Mouse (Mus musculus): ENCODE results near the gene Olfr263. TPM values are rescaled to one million over a fixed set of nuclear protein-coding genes. Genes with fewer than 3 reads are reported as not detected.
A peak's percentile ranks its signal among the peaks of the same experiment; 100 is the strongest.

Olfr263 gene
- polyA plus RNA-seq, 1 experiment from 2014 or later, result not detected

GRCm38 (mm10) chr13:21176733-21177132, 47.3 kb downstream of the Olfr263 start:
- H3K36me3 ChIP-seq (ENCODE audit: control insufficient read depth, insufficient read depth, low read length), result no peaks in the 10 kb centered on the region
- ATAC-seq, result no peak
- H3K4me3 ChIP-seq (ENCODE audit: low read length), result no peak overlapping the region
- 66% methylated on average over 11 of the region's 11 CpGs for WGBS
- H3K9me3 ChIP-seq (ENCODE audit: control insufficient read depth, low read length), result no peaks in the 10 kb centered on the region
- no peak overlapping the region for H3K27ac ChIP-seq (ENCODE audit: low read depth, low read length)
- peaks cover 18% of the 10 kb centered on the region for H3K4me1 ChIP-seq (ENCODE audit: control insufficient read depth, insufficient read depth, low read depth, low read length)
- H3K27me3 ChIP-seq (replicated peaks; ENCODE audit: control insufficient read depth, insufficient read depth, low read length), result no peaks in the 10 kb centered on the region
- H3K4me2 ChIP-seq (ENCODE audit: low read length), result no peak overlapping the region
- H3K9ac ChIP-seq (ENCODE audit: low read depth, low read length), result no peak overlapping the region

GRCm38 (mm10) chr13:21177657-21178056, 48.2 kb downstream of the Olfr263 start:
- H3K4me1 ChIP-seq (ENCODE audit: control insufficient read depth, insufficient read depth, low read depth, low read length), result peaks cover 21% of the 10 kb centered on the region
- ATAC-seq, result no peak
- no peak overlapping the region for H3K4me3 ChIP-seq (ENCODE audit: low read length)
- WGBS, result 76% methylated on average over 5 of the region's 5 CpGs
- no peaks in the 10 kb centered on the region for H3K9me3 ChIP-seq (ENCODE audit: control insufficient read depth, low read length)
- no peaks in the 10 kb centered on the region for H3K27me3 ChIP-seq (replicated peaks; ENCODE audit: control insufficient read depth, insufficient read depth, low read length)
- no peak overlapping the region for H3K27ac ChIP-seq (ENCODE audit: low read depth, low read length)
- no peak overlapping the region for H3K9ac ChIP-seq (ENCODE audit: low read depth, low read length)
- no peak overlapping the region for H3K4me2 ChIP-seq (ENCODE audit: low read length)
- H3K36me3 ChIP-seq (ENCODE audit: control insufficient read depth, insufficient read depth, low read length), result no peaks in the 10 kb centered on the region

- no peak for ATAC-seq
- no peak overlapping the region for H3K4me2 ChIP-seq (ENCODE audit: low read length)
- no peak overlapping the region for H3K27ac ChIP-seq (ENCODE audit: low read depth, low read length)
- 81% methylated on average over 5 of the region's 5 CpGs for WGBS
- H3K4me3 ChIP-seq (ENCODE audit: low read length), result no peak overlapping the region
- peaks cover 17% of the 10 kb centered on the region for H3K4me1 ChIP-seq (ENCODE audit: control insufficient read depth, insufficient read depth, low read depth, low read length)
- H3K9me3 ChIP-seq (ENCODE audit: control insufficient read depth, low read length), result no peaks in the 10 kb centered on the region
- H3K9ac ChIP-seq (ENCODE audit: low read depth, low read length), result no peak overlapping the region
- no peaks in the 10 kb centered on the region for H3K27me3 ChIP-seq (replicated peaks; ENCODE audit: control insufficient read depth, insufficient read depth, low read length)
- H3K36me3 ChIP-seq (ENCODE audit: control insufficient read depth, insufficient read depth, low read length), result no peaks in the 10 kb centered on the region
Observed at GRCm38 (mm10) chr13:21178364-21178763, 48.9 kb downstream of the Olfr263 start.

- Histone ChIP-seq H3K4me3 (ENCODE audit: low read length) (peak within 1 kb of the TSS; percentile 99), H3K27me3 (replicated peaks; ENCODE audit: control insufficient read depth, insufficient read depth, low read length) (no peaks in the 10 kb centered on the region), H3K36me3 (ENCODE audit: control insufficient read depth, insufficient read depth, low read length) (peaks cover 5% of the 10 kb centered on the region), H3K4me1 (ENCODE audit: control insufficient read depth, insufficient read depth, low read depth, low read length) (peaks cover 16% of the 10 kb centered on the region), H3K27ac (ENCODE audit: low read depth, low read length) (peak within 1 kb of the TSS; percentile 94), H3K9ac (ENCODE audit: low read depth, low read length) (peak within 1 kb of the TSS; percentile 87), H3K4me2 (ENCODE audit: low read length) (peak within 1 kb of the TSS; percentile 61), H3K9me3 (ENCODE audit: control insufficient read depth, low read length) (no peaks in the 10 kb centered on the region)
- ATAC-seq, result peak; percentile 53
- WGBS, result under 1% methylated on average over 15 of the region's 15 CpGs
Observed at GRCm38 (mm10) chr13:21179367-21179723, 49.9 kb downstream of the Olfr263 start, which contains the start of gene Trim27. Gene Trim27 (plus strand): TSS chr13:21179445.

- Histone ChIP-seq H3K27ac (ENCODE audit: low read depth, low read length) (peak overlapping the region; percentile 94), H3K4me2 (ENCODE audit: low read length) (peak overlapping the region; percentile 61), H3K4me1 (ENCODE audit: control insufficient read depth, insufficient read depth, low read depth, low read length) (peaks cover 16% of the 10 kb centered on the region), H3K27me3 (replicated peaks; ENCODE audit: control insufficient read depth, insufficient read depth, low read length) (no peaks in the 10 kb centered on the region), H3K9ac (ENCODE audit: low read depth, low read length) (peak overlapping the region; percentile 87), H3K4me3 (ENCODE audit: low read length) (peak overlapping the region; percentile 99), H3K36me3 (ENCODE audit: control insufficient read depth, insufficient read depth, low read length) (peaks cover 7% of the 10 kb centered on the region), H3K9me3 (ENCODE audit: control insufficient read depth, low read length) (no peaks in the 10 kb centered on the region)
- WGBS, result under 1% methylated on average over 63 of the region's 80 CpGs
- ATAC-seq, result peak; percentile 98
Observed at GRCm38 (mm10) chr13:21179724-21180550, 50.5 kb downstream of the Olfr263 start.

- WGBS, result under 1% methylated on average over 71 of the region's 71 CpGs
Observed at GRCm38 (mm10) chr13:21180551-21181530, 51.4 kb downstream of the Olfr263 start.

GRCm38 (mm10) chr13:21181996-21182395, 52.6 kb downstream of the Olfr263 start:
- no peak overlapping the region for H3K9ac ChIP-seq (ENCODE audit: low read depth, low read length)
- 64% methylated on average over 7 of the region's 7 CpGs for WGBS
- H3K4me2 ChIP-seq (ENCODE audit: low read length), result peak overlapping the region; percentile 61
- no peaks in the 10 kb centered on the region for H3K9me3 ChIP-seq (ENCODE audit: control insufficient read depth, low read length)
- no peak overlapping the region; the same call in 1 of the 2 replicates for H3K4me3 ChIP-seq (ENCODE audit: low read length)
- no peak overlapping the region for H3K27ac ChIP-seq (ENCODE audit: low read depth, low read length)
- ATAC-seq, result no peak
- H3K4me1 ChIP-seq (ENCODE audit: control insufficient read depth, insufficient read depth, low read depth, low read length), result peaks cover 16% of the 10 kb centered on the region
- peaks cover 11% of the 10 kb centered on the region for H3K36me3 ChIP-seq (ENCODE audit: control insufficient read depth, insufficient read depth, low read length)
- no peaks in the 10 kb centered on the region for H3K27me3 ChIP-seq (replicated peaks; ENCODE audit: control insufficient read depth, insufficient read depth, low read length)

More at GRCm38 (mm10) chr13:21180551-21181530, 51.4 kb downstream of the Olfr263 start:
- H3K9me3 ChIP-seq (ENCODE audit: control insufficient read depth, low read length), result no peaks in the 10 kb centered on the region
- H3K4me3 ChIP-seq (ENCODE audit: low read length), result peak overlapping the region; percentile 99
- peaks cover 11% of the 10 kb centered on the region for H3K36me3 ChIP-seq (ENCODE audit: control insufficient read depth, insufficient read depth, low read length)
- H3K4me1 ChIP-seq (ENCODE audit: control insufficient read depth, insufficient read depth, low read depth, low read length), result peaks cover 16% of the 10 kb centered on the region
- H3K4me2 ChIP-seq (ENCODE audit: low read length), result peak overlapping the region; percentile 61
- H3K27me3 ChIP-seq (replicated peaks; ENCODE audit: control insufficient read depth, insufficient read depth, low read length), result no peaks in the 10 kb centered on the region
- H3K9ac ChIP-seq (ENCODE audit: low read depth, low read length), result peak overlapping the region; percentile 87
- H3K27ac ChIP-seq (ENCODE audit: low read depth, low read length), result peak overlapping the region; percentile 94
- ATAC-seq, result peak; percentile 54

GRCm38 (mm10) chr13:21183066-21183465, 53.6 kb downstream of the Olfr263 start:
- no peaks in the 10 kb centered on the region for H3K27me3 ChIP-seq (replicated peaks; ENCODE audit: control insufficient read depth, insufficient read depth, low read length)
- WGBS, result 93% methylated on average over 6 of the region's 6 CpGs

GRCm38 (mm10) chr13:21183661-21184060, 54.2 kb downstream of the Olfr263 start:
- no peak overlapping the region for H3K4me2 ChIP-seq (ENCODE audit: low read length)
- no peak overlapping the region for H3K27ac ChIP-seq (ENCODE audit: low read depth, low read length)
- H3K36me3 ChIP-seq (ENCODE audit: control insufficient read depth, insufficient read depth, low read length), result peaks cover 22% of the 10 kb centered on the region
- no peaks in the 10 kb centered on the region for H3K27me3 ChIP-seq (replicated peaks; ENCODE audit: control insufficient read depth, insufficient read depth, low read length)
- H3K4me1 ChIP-seq (ENCODE audit: control insufficient read depth, insufficient read depth, low read depth, low read length), result peaks cover 16% of the 10 kb centered on the region
- no peak for ATAC-seq
- H3K9ac ChIP-seq (ENCODE audit: low read depth, low read length), result no peak overlapping the region
- WGBS, result 94% methylated on average over 7 of the region's 7 CpGs
- H3K9me3 ChIP-seq (ENCODE audit: control insufficient read depth, low read length), result no peaks in the 10 kb centered on the region
- H3K4me3 ChIP-seq (ENCODE audit: low read length), result no peak overlapping the region

More at GRCm38 (mm10) chr13:21183066-21183465, 53.6 kb downstream of the Olfr263 start:
- Histone ChIP-seq H3K4me1 (ENCODE audit: control insufficient read depth, insufficient read depth, low read depth, low read length) (peaks cover 16% of the 10 kb centered on the region), H3K27ac (ENCODE audit: low read depth, low read length) (no peak overlapping the region), H3K9ac (ENCODE audit: low read depth, low read length) (no peak overlapping the region), H3K9me3 (ENCODE audit: control insufficient read depth, low read length) (no peaks in the 10 kb centered on the region), H3K4me3 (ENCODE audit: low read length) (no peak overlapping the region), H3K4me2 (ENCODE audit: low read length) (no peak overlapping the region), H3K36me3 (ENCODE audit: control insufficient read depth, insufficient read depth, low read length) (peaks cover 16% of the 10 kb centered on the region)
- no peak for ATAC-seq
